Mouse (Mus musculus) hematopoietic stem cell, adult 5-6 weeks (primary cell): ENCODE results near the gene Pde4d. TPM values are rescaled to one million over a fixed set of nuclear protein-coding genes. Genes with fewer than 3 reads are reported as not detected.

ENCODE experiments used
- ATAC-seq, 2 experiments: fragments of 125-278 bp in 1 of 2; replicated peaks in 1 of 2; 2 replicates each; pipeline ENCODE4 v1.8.0; 2016 to 2017; ENCODE audit warnings: inconsistent platforms in 2 of 2, mild to moderate bottlenecking in 2 of 2, moderate number of reproducible peaks in 2 of 2, low read depth in 1 of 2, moderate TSS enrichment in 1 of 2; ENCODE audit not compliant: low FRiP score in 2 of 2, poor library complexity in 2 of 2, severe bottlenecking in 2 of 2, insufficient read depth in 1 of 2, low TSS enrichment in 1 of 2
- total RNA-seq: library from RNA; stranded (forward); fragments of 172-1452, 232-1000 nt; gene quantifications from 2 replicates; pipeline ENCODE4 v1.2.3, GENCODE M21; 2017

Gene Pde4d
- total RNA-seq, 1 experiment from 2014 or later: 29.6 TPM

DNA sequence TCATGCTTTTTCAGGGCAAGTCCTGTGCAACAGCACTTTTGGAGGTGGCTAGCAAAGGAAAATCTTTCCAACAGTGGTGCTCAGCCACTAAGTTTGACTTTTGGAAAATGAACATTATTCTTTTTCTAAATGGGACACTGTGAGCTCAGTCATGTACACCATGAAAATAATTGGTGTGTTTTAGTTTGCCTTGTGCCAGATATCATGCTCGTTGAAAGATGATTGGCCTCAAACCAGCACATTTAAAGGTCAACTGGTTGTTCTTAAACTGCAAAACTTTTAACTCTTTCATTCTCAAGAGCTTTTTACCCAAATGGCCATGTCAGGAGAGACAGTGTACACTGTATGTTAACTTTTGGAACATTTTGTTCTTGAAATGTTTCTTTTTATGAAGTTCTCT is 17.3 kb downstream of the Pde4d start:
- no peak for ATAC-seq

- no peak for ATAC-seq
Measured at GRCm38 (mm10) chr13:108480451-108480850, 30.7 kb downstream of the Pde4d start.

- peak; percentile 42 to 48; a peak in 3 of 4 replicates for ATAC-seq
Measured at GRCm38 (mm10) chr13:108485036-108485435, 35.3 kb downstream of the Pde4d start.

- ATAC-seq: peak; percentile 49 to 66; a peak in 2 of 4 replicates
Measured at GRCm38 (mm10) chr13:108487066-108487465, 37.3 kb downstream of the Pde4d start.

GRCm38 (mm10) chr13:108489825-108490224 is 40.1 kb downstream of the Pde4d start:
- ATAC-seq: no peak

DNA sequence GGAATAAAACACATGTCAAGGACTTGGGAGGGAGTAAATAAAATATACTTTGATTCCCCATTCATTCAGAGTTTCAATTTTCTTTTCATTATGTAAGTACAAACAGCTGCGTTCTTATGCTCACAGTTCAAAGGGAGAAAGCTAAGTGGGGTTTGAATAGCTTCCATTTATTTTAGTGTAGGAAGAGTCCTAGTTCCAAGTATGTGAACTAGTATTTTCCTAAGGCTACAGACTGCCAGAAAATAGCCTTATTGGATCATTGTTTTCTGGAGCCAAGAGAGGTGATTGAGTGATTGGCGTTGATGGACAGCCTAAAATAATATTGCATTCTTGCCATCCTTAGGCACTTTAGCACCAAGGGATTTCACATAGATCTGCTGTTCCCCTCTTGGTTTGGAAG is 41.1 kb downstream of the Pde4d start:
- ATAC-seq: no peak

DNA sequence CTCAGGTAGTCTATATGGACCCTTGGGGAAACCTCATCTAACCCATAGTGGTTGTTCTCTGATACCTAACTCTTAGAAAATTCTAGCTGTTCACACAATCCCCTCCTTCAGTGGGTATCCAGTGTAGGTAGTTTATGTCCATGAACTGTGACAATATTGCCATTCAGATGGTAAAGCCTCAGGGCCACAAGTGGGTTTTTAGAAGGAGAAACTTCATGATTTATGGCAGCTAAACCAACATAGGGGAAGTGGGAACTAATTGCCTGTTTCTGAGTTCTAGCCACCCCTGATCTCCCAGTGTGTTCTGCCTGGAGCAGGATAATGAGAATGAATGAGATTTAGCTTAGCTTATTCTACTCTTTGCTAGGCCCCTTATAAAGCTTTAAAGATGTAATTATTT is 43.1 kb downstream of the Pde4d start:
- ATAC-seq: peak; percentile 71 to 75; a peak in 3 of 4 replicates

GRCm38 (mm10) chr13:108494365-108494764 is 44.6 kb downstream of the Pde4d start:
- ATAC-seq: no peak

- peak; percentile 35 to 45; a peak in 1 of 4 replicates for ATAC-seq
Measured at GRCm38 (mm10) chr13:108497768-108498167, 48.0 kb downstream of the Pde4d start.

DNA sequence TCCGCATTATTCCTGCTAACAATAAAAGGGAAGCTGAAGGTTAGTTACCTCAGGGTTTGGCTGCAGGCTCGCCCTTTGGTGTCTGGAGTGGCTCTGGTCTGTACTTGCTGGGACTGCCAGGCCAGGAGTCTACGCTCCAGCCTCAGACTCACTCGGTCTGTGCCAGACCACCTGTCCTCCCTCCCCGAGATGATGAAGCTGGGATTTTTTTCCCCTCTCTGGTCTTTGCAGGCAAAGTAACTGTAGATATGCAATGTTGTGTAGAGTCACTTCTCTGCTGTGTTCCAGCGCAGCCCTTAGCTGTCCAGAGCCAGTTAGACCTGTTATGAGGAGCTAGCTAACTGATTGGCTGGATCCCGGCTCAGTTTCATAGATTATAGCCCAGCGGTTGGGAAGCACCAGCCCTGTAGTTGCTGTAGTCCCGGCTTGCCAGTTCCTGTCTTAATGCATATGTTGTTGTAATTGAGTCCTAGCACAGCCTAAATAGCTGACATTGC is 48.5 kb downstream of the Pde4d start:
- peak; percentile 78 to 85 for ATAC-seq

DNA sequence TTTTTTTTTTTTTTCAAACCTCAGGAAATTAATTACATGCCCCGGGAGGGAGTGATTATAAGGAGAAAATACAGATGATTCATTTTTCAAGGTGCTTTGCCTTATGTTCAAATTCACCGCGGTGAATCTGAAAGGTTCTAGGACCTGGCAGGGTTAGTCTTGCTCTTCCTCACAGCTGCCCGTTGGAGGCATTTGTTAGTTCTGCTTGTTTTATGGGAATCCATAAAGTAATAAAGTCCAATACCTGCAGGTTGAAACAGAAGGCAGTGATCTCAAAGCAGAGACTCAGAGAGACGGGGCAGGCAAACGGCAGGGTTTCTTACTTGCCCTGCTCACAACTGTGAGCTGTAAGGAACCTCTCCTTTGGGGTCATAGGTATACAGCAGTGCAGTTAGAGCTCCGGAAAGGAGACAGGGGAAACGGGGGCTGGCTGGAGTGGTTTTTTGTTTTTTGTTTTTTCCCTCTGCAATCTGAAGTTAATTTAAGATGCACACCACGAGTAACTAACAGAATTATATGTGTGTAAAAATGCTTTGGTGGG is 49.1 kb downstream of the Pde4d start:
- ATAC-seq: peak in 1 of 2 experiments; percentile 55; a peak in 1 of 4 replicates

DNA sequence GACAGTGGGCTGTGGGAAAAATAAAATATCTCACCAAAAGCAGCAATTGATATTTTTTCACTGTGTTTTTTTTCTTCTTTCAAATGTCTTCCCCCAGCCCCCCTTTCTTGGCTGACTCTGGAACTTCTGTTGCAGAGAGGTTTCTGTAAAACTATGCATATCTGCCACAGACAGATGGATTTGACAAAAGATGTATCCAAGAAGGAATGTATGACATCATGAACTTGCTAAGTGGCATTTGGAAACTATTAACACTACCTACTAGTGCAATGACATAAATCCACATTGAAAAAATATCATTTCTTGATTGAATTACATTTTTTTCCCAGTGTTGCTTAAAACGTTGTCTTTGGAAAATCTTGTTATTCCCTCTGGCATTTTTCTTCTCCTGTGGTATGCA is 51.6 kb downstream of the Pde4d start:
- no peak for ATAC-seq

- ATAC-seq: no peak
Measured at GRCm38 (mm10) chr13:108524548-108524947, 74.8 kb downstream of the Pde4d start.

GRCm38 (mm10) chr13:108524969-108525368 is 75.2 kb downstream of the Pde4d start:
- ATAC-seq: no peak

- ATAC-seq: no peak
Measured at GRCm38 (mm10) chr13:108526258-108527007, 76.7 kb downstream of the Pde4d start.

DNA sequence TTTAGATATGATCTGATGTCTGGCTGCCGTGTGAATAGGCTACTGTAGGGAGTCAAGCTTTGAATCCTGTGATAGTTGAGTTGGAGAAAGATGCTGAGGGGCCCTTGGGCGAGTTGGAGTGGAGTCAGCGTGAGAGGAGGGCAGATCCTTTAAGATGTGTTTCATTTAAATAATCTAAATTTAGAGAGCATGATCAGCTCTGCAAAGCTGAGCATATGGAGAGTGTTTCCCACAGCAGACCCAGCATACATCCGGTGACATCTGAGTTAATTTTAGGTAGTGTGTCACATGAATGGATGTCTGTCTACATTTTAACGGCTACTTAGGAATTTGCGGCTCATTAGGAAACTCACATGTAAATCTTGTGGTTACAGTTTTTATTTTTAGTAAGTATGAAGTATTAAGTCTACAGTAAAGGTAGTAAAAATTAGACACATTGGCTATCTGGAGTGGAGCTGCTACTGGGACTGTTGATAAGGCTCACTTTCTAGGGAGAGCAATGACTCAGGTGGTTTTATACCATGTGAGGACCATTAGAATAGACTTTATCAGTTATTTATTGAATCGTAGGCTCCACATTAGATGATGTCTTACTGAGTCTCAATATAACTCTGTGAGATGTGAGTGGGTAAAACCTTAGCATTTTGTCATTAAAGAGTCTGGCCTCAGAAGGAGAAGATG is 77.5 kb downstream of the Pde4d start:
- peak; percentile 66 to 82 for ATAC-seq

- peak; percentile 7 to 50; a peak in 1 of 4 replicates for ATAC-seq
Measured at GRCm38 (mm10) chr13:108528343-108528742, 78.6 kb downstream of the Pde4d start.

DNA sequence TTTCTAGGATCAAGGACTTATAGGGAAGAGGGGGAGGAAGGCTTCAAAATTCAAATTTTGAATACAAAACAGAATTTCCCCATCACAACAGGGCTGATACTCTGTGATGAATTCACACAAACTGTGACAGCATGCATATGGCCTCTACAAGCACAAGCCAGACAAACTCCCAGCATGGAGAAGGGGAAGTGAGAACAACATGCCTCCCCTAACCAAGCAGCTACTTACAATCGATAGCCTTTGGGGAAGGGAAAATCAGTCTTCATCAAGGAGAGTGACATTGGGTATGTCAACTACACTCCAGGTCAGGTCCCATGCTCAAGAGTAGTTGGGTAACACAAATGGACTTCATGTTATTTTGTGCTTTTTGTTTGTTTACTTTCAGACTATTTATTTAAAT is 83.1 kb downstream of the Pde4d start:
- ATAC-seq: no peak
